Mouse (Mus musculus) MEL (cell line): ENCODE results near the gene Oxtr. TPM values are rescaled to one million over a fixed set of nuclear protein-coding genes. Genes with fewer than 3 reads are reported as not detected.

Experiments
- DNase-seq: peaks from one replicate; pipeline ENCODE4 v3.0.0; 2011; ENCODE audit warnings: low read depth, low spot score
- H3K27ac ChIP-seq: 2 replicates; pipeline ENCODE4 v1.5.1; 2012; ENCODE audit warnings: low read depth, mild to moderate bottlenecking, control low read depth, low read length, moderate library complexity; ENCODE audit not compliant: control insufficient read depth
- H3K27me3 ChIP-seq, 2 experiments: fragments of 150-350 bp in 1 of 2; sonication (generic) in 1 of 2; 2 replicates each; pipeline ENCODE4 v1.6.1; 2012; ENCODE audit warnings: low read length in 2 of 2, mild to moderate bottlenecking in 2 of 2, improper control_type of control experiment in 1 of 2, moderate library complexity in 1 of 2; ENCODE audit not compliant: insufficient read depth in 2 of 2, control insufficient read depth in 1 of 2
- H3K36me3 ChIP-seq, 2 experiments: 2 replicates each; pipeline ENCODE4 v1.6.1; 2012 to 2014; ENCODE audit warnings: low read length in 2 of 2, improper control_type of control experiment in 1 of 2, inconsistent platforms in 1 of 2, mild to moderate bottlenecking in 1 of 2; ENCODE audit not compliant: insufficient read depth in 2 of 2, control insufficient read depth in 1 of 2
- H3K4me1 ChIP-seq, 2 experiments: fragments of 150-350 bp in 1 of 2; sonication (generic) in 1 of 2; 2 replicates each; pipeline ENCODE4 v1.6.1; 2012; ENCODE audit warnings: low read length in 2 of 2, improper control_type of control experiment in 1 of 2, mild to moderate bottlenecking in 1 of 2; ENCODE audit not compliant: insufficient read depth in 2 of 2, control insufficient read depth in 1 of 2
- H3K4me3 ChIP-seq, 2 experiments: fragments of 150-350 bp in 1 of 2; sonication (generic) in 1 of 2; 2 replicates each; pipeline ENCODE4 v1.5.1; 2012; ENCODE audit warnings: low read depth in 2 of 2, low read length in 2 of 2, mild to moderate bottlenecking in 2 of 2, moderate library complexity in 2 of 2, control low read depth in 1 of 2, improper control_type of control experiment in 1 of 2; ENCODE audit not compliant: control insufficient read depth in 1 of 2, insufficient read depth in 1 of 2
- H3K79me2 ChIP-seq: 2 replicates; pipeline ENCODE4 v1.6.1; 2012; ENCODE audit warnings: mild to moderate bottlenecking, low read length, moderate library complexity; ENCODE audit not compliant: control insufficient read depth, poor library complexity, insufficient read depth
- H3K9ac ChIP-seq: 2 replicates; pipeline ENCODE4 v1.6.1; 2012; ENCODE audit warnings: low read depth, mild to moderate bottlenecking, control low read depth, low read length, moderate library complexity; ENCODE audit not compliant: control insufficient read depth, poor library complexity, severe bottlenecking
- H3K9me3 ChIP-seq: fragments of 150-350 bp; sonication (generic); replicated peaks from 2 replicates; pipeline ENCODE4 v1.6.1; 2012; ENCODE audit warnings: mild to moderate bottlenecking, low read length, improper control_type of control experiment, moderate library complexity; ENCODE audit not compliant: insufficient read depth
- BHLHE40 ChIP-seq: IDR thresholded peaks from 2 replicates; pipeline ENCODE4 v1.6.1; 2012; ENCODE audit warnings: low read depth, mild to moderate bottlenecking, inconsistent platforms, low read length, improper control_type of control experiment, borderline replicate concordance
- CHD1 ChIP-seq: IDR thresholded peaks from 2 replicates; pipeline ENCODE4 v1.6.1; 2012; ENCODE audit warnings: low read depth, mild to moderate bottlenecking, inconsistent platforms, low read length, improper control_type of control experiment
- E2F4 ChIP-seq: IDR thresholded peaks from 2 replicates; pipeline ENCODE4 v1.6.1; 2011; ENCODE audit warnings: low read depth, low read length, improper control_type of control experiment, borderline replicate concordance
- ETS1 ChIP-seq: IDR thresholded peaks from 2 replicates; pipeline ENCODE4 v1.6.1; 2012; ENCODE audit warnings: low read depth, mild to moderate bottlenecking, inconsistent platforms, low read length, improper control_type of control experiment, moderate library complexity
- GATA1 ChIP-seq: IDR thresholded peaks from 2 replicates; pipeline ENCODE4 v1.6.1; 2011; ENCODE audit warnings: low read depth, low read length, improper control_type of control experiment
- HCFC1 ChIP-seq: IDR thresholded peaks from 2 replicates; pipeline ENCODE4 v1.6.1; 2012; ENCODE audit warnings: low read depth, mild to moderate bottlenecking, inconsistent platforms, low read length, improper control_type of control experiment, moderate library complexity
- JUND ChIP-seq: IDR thresholded peaks from 2 replicates; pipeline ENCODE4 v1.6.1; 2011; ENCODE audit warnings: low read depth, mild to moderate bottlenecking, improper control_type of control experiment, low read length
- KAT2A ChIP-seq: conservative IDR thresholded peaks from 2 replicates; pipeline ENCODE4 v1.6.1; 2012; ENCODE audit warnings: low read depth, low read length, improper control_type of control experiment, inconsistent platforms
- MAFK ChIP-seq: IDR thresholded peaks from 2 replicates; pipeline ENCODE4 v1.6.1; 2011; ENCODE audit warnings: low read depth, mild to moderate bottlenecking, low read length, improper control_type of control experiment, borderline replicate concordance
- MAX ChIP-seq: IDR thresholded peaks from 2 replicates; pipeline ENCODE4 v1.6.1; 2011; ENCODE audit warnings: low read length, improper control_type of control experiment
- MEF2A ChIP-seq: IDR thresholded peaks from 2 replicates; pipeline ENCODE4 v1.6.1; 2014; ENCODE audit warnings: low read depth, mild to moderate bottlenecking, inconsistent platforms, low read length, improper control_type of control experiment; ENCODE audit not compliant: poor library complexity, insufficient replicate concordance, severe bottlenecking; ENCODE audit errors: extremely low read depth
- MYB ChIP-seq: IDR thresholded peaks from 2 replicates; pipeline ENCODE4 v1.6.1; 2011; ENCODE audit warnings: mild to moderate bottlenecking, low read depth, low read length, improper control_type of control experiment
- NRF1 ChIP-seq: IDR thresholded peaks from 2 replicates; pipeline ENCODE4 v1.6.1; 2014; ENCODE audit warnings: low read depth, mild to moderate bottlenecking, inconsistent platforms, low read length, improper control_type of control experiment, moderate library complexity; ENCODE audit not compliant: poor library complexity, insufficient read depth, severe bottlenecking
- POLR2A ChIP-seq, 2 experiments: IDR thresholded peaks; 2 replicates each; pipeline ENCODE4 v1.6.1; 2011 to 2012; ENCODE audit warnings: low read length in 2 of 2, mild to moderate bottlenecking in 2 of 2, control low read depth in 1 of 2, improper control_type of control experiment in 1 of 2, low read depth in 1 of 2, moderate library complexity in 1 of 2; ENCODE audit not compliant: control insufficient read depth in 1 of 2, insufficient read depth in 1 of 2, poor library complexity in 1 of 2
- POLR2AphosphoS5 ChIP-seq: IDR thresholded peaks from 2 replicates; pipeline ENCODE4 v1.6.1; 2012; ENCODE audit warnings: low read depth, borderline replicate concordance, mild to moderate bottlenecking, inconsistent platforms, low read length, moderate library complexity, mixed read lengths
- RAD21 ChIP-seq: IDR thresholded peaks from 2 replicates; pipeline ENCODE4 v1.6.1; 2011; ENCODE audit warnings: mild to moderate bottlenecking, low read depth, low read length, improper control_type of control experiment
- RCOR1 ChIP-seq: IDR thresholded peaks from 2 replicates; pipeline ENCODE4 v1.6.1; 2012; ENCODE audit warnings: low read depth, mild to moderate bottlenecking, inconsistent platforms, low read length, improper control_type of control experiment
- SIN3A ChIP-seq: IDR thresholded peaks from 2 replicates; pipeline ENCODE4 v1.6.1; 2012; ENCODE audit warnings: low read length, improper control_type of control experiment, inconsistent platforms
- SMC3 ChIP-seq: IDR thresholded peaks from 2 replicates; pipeline ENCODE4 v1.6.1; 2011; ENCODE audit warnings: low read depth, low read length, improper control_type of control experiment
- TCF12 ChIP-seq: IDR thresholded peaks from 2 replicates; pipeline ENCODE4 v1.6.1; 2014; ENCODE audit warnings: low read depth, mild to moderate bottlenecking, inconsistent platforms, low read length, improper control_type of control experiment, moderate library complexity
- UBTF ChIP-seq: IDR thresholded peaks from 2 replicates; pipeline ENCODE4 v1.6.1; 2012; ENCODE audit warnings: low read depth, mild to moderate bottlenecking, inconsistent platforms, low read length, improper control_type of control experiment, moderate library complexity, borderline replicate concordance; ENCODE audit not compliant: insufficient read depth
- USF1 ChIP-seq: IDR thresholded peaks from 2 replicates; pipeline ENCODE4 v1.6.1; 2014; ENCODE audit warnings: low read depth, mild to moderate bottlenecking, inconsistent platforms, low read length, improper control_type of control experiment, moderate library complexity
- USF2 ChIP-seq, 2 experiments: IDR thresholded peaks; 2 replicates each; pipeline ENCODE4 v1.6.1; 2011 to 2012; ENCODE audit warnings: improper control_type of control experiment in 2 of 2, low read length in 2 of 2, borderline replicate concordance in 1 of 2, inconsistent platforms in 1 of 2, low read depth in 1 of 2, mild to moderate bottlenecking in 1 of 2; ENCODE audit not compliant: insufficient read depth in 1 of 2
- ZKSCAN1 ChIP-seq: IDR thresholded peaks from 2 replicates; pipeline ENCODE4 v1.6.1; 2012; ENCODE audit warnings: low read depth, mild to moderate bottlenecking, inconsistent platforms, low read length, improper control_type of control experiment, moderate library complexity
- ZMIZ1 ChIP-seq: IDR thresholded peaks from 2 replicates; pipeline ENCODE4 v1.6.1; 2012; ENCODE audit warnings: low read depth, mild to moderate bottlenecking, inconsistent platforms, low read length, improper control_type of control experiment, moderate library complexity
- polyA plus RNA-seq, 2 experiments: library from polyadenylated mRNA; stranded (reverse) in 1 of 2; unstranded in 1 of 2; fragments of >175 nt in 1 of 2; fragments of >200 nt in 1 of 2; gene quantifications; 2 replicates each; pipeline versions ENCODE4 v1.2.1 to v1.2.4; 2012; ENCODE audit warnings: low replicate concordance in 2 of 2, low read depth in 1 of 2; ENCODE audit not compliant: insufficient read length in 2 of 2, insufficient read depth in 1 of 2, missing spikeins in 1 of 2
- total RNA-seq: library from RNA; depleted of rRNA; stranded (reverse); fragments of 300-350 nt; gene quantifications from 2 replicates; pipeline ENCODE4 v1.2.3, GENCODE M21; 2012

Oxtr gene
- total and polyA plus RNA-seq, 3 experiments: 0.03 TPM; not detected in 2

DNA sequence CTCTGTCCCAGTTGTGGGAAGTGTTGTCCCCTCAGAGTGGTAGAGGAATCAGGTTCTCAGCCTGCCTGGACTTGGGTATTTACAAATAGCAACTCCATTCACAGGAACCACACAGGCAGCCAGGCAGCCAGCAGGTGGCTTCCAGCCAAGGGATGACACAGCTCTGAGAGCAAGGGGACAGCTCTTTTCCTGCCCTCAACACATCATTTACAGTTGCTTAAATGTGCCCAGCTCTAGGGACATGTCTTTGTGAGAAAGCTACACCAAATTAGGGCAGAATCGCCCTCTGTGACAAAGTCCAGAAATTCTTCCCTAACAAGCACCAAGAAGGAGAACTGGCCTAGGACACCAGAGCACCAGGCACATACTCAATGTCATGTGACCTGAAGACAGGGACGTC, 11.4 kb upstream of the Oxtr start:
- H3K36me3 ChIP-seq: no peaks in the 10 kb centered on the region
- no peak for TF ChIP-seq UBTF
- no peak for TF ChIP-seq ZKSCAN1
- no peak for TF ChIP-seq MAFK
- no peak for TF ChIP-seq BHLHE40
- TF ChIP-seq MYB: no peak
- no peak for TF ChIP-seq NRF1
- no peak for TF ChIP-seq GATA1
- no peak for TF ChIP-seq CHD1
- TF ChIP-seq ZMIZ1: no peak
- TF ChIP-seq E2F4: no peak
- no peak for TF ChIP-seq KAT2A
- TF ChIP-seq USF1: no peak
- no peak for TF ChIP-seq POLR2AphosphoS5
- no peak for TF ChIP-seq RCOR1
- TF ChIP-seq SMC3: no peak
- TF ChIP-seq SIN3A: no peak
- TF ChIP-seq USF2 (IDR thresholded peaks at IDR 0.05; ENCODE audit: borderline replicate concordance in 1 of 2, insufficient read depth in 1 of 2, low read depth in 1 of 2, low read length in 2 of 2): no peak
- TF ChIP-seq TCF12: no peak
- TF ChIP-seq MEF2A: no peak
- no peak for TF ChIP-seq ETS1
- H3K9ac ChIP-seq: no peak overlapping the region
- no peaks in the 10 kb centered on the region for H3K79me2 ChIP-seq
- H3K4me1 ChIP-seq: no peaks in the 10 kb centered on the region
- H3K4me3 ChIP-seq: no peak overlapping the region
- DNase-seq: no peak
- H3K27me3 ChIP-seq: no peaks in the 10 kb centered on the region
- no peak overlapping the region for H3K27ac ChIP-seq
- no peaks in the 10 kb centered on the region for H3K9me3 ChIP-seq

DNA sequence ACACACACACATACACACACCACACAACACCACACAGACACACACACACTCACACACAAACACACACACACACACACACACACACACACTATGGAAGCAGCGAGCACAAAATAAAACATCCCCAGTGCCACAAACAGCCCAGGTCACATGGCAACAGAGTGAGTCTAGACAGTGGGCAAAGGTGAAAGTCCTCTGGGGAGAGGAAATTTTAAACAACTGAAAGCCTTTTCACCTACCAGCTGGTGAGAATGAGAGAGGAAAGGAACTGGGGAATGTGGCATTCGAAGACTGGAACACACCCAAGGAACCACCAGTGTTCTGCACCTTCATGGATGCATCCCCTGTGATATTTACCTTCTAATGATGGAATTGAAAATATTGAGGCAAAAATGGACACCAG, 9.7 kb upstream of the Oxtr start:
- Histone ChIP-seq H3K4me3 (no peak overlapping the region), H3K4me1 (no peaks in the 10 kb centered on the region), H3K9ac (no peak overlapping the region), H3K27me3 (no peaks in the 10 kb centered on the region), H3K9me3 (no peaks in the 10 kb centered on the region), H3K79me2 (no peaks in the 10 kb centered on the region), H3K36me3 (no peaks in the 10 kb centered on the region), H3K27ac (no peak overlapping the region)
- no peak for TF ChIP-seq POLR2A (IDR thresholded peaks at IDR 0.05; ENCODE audit: control insufficient read depth in 1 of 2, insufficient read depth in 1 of 2, low read depth in 1 of 2, low read length in 2 of 2, poor library complexity in 1 of 2)
- TF ChIP-seq CHD1: no peak
- TF ChIP-seq JUND: no peak
- no peak for TF ChIP-seq SIN3A
- no peak for TF ChIP-seq ETS1
- no peak for TF ChIP-seq HCFC1
- TF ChIP-seq BHLHE40: no peak
- no peak for TF ChIP-seq SMC3
- no peak for TF ChIP-seq RAD21
- no peak for TF ChIP-seq POLR2AphosphoS5
- no peak for TF ChIP-seq GATA1
- no peak for TF ChIP-seq MAX
- TF ChIP-seq UBTF: no peak
- no peak for DNase-seq
